Mouse (Mus musculus) limb, embryonic 15.5 days (tissue): ENCODE measurements around the gene Etl4. TPM values are rescaled to one million over a fixed set of nuclear protein-coding genes. Genes with fewer than 3 reads are reported as not detected.

Experiments used
- ATAC-seq: fragments of 200-750 bp; cut with Nextera tagmentation; 2 replicates; pipeline ENCODE4 v1.8.0; 2017; ENCODE audit warnings: low read depth, moderate TSS enrichment; ENCODE audit not compliant: insufficient number of reproducible peaks, low FRiP score, low TSS enrichment
- H3K27ac ChIP-seq: fragments of 300-500 bp; sonication (generic); 2 replicates; pipeline ENCODE4 v1.5.1; 2015; ENCODE audit warnings: moderate library complexity, mild to moderate bottlenecking, inconsistent platforms
- H3K27me3 ChIP-seq: fragments of 300-500 bp; sonication (generic); 2 replicates; pipeline ENCODE4 v1.6.1; 2015; ENCODE audit warnings: inconsistent platforms
- H3K36me3 ChIP-seq: fragments of 300-500 bp; sonication (generic); 2 replicates; pipeline ENCODE4 v1.6.1; 2015; ENCODE audit warnings: inconsistent platforms
- H3K4me1 ChIP-seq: fragments of 300-500 bp; sonication (generic); 2 replicates; pipeline ENCODE4 v1.6.1; 2015; ENCODE audit warnings: inconsistent platforms
- H3K4me2 ChIP-seq: fragments of 300-500 bp; sonication (generic); 2 replicates; pipeline ENCODE4 v1.6.1; 2015; ENCODE audit warnings: mild to moderate bottlenecking, inconsistent platforms
- H3K4me3 ChIP-seq: fragments of 300-500 bp; sonication (generic); 2 replicates; pipeline ENCODE4 v1.5.1; 2015; ENCODE audit warnings: mild to moderate bottlenecking, inconsistent platforms
- H3K9ac ChIP-seq: fragments of 300-500 bp; sonication (generic); 2 replicates; pipeline ENCODE4 v1.6.1; 2015; ENCODE audit warnings: inconsistent platforms
- H3K9me3 ChIP-seq: fragments of 300-500 bp; sonication (generic); 2 replicates; pipeline ENCODE4 v1.6.1; 2016; ENCODE audit warnings: inconsistent platforms
- WGBS: fragments of 180-500 bp; shearing (Covaris S2); methylation state at CpG from one replicate; pipeline ENCODE4 v1.1.7; 2015; 5-methylcytosine and 5-hydroxymethylcytosine counted together
- polyA plus RNA-seq: library from polyadenylated mRNA; unstranded; fragments of >200 nt; fragmentation: Nextera tagmentation; extraction: Ambion mirVana; gene quantifications from 2 replicates; pipeline ENCODE4 v1.2.1, GENCODE M21; 2015

The Etl4 gene
- polyA plus RNA-seq, 1 experiment from 2014 or later = 33.5 TPM

DNA sequence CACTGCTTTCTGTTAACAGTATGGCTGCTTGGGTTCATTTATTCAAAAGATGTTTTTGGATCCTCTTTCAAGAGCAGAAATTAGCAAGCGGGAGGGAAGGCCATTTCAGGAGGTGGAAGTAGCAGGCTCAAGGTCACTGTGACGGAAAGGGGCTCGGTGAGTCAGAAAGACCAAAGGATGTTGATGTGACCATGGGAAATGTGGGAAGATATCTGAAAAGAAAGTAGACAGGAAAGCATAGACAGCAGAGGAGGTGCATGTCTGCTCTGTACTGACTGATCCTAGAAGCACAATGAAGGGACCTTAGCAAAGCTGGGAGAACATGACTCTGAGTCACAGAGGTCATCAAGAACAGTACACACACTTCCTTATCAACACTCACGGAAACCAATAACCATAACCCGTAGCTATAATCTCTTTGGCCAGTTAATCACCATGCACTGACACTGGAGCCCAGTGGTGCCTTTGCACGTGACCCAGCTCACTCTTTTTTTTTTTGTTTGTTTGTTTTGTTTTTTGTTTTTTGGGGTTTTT, 866.7 kb downstream of the Etl4 start:
- no peaks in the 10 kb centered on the region for H3K36me3 ChIP-seq
- 85% methylated on average over 6 of the region's 6 CpGs for WGBS
- no peaks in the 10 kb centered on the region for H3K27me3 ChIP-seq
- no peak overlapping the region for H3K27ac ChIP-seq
- H3K4me2 ChIP-seq = no peak overlapping the region
- no peak overlapping the region for H3K4me3 ChIP-seq
- H3K9ac ChIP-seq = no peak overlapping the region
- no peaks in the 10 kb centered on the region for H3K4me1 ChIP-seq
- no peak for ATAC-seq
- no peaks in the 10 kb centered on the region for H3K9me3 ChIP-seq

DNA sequence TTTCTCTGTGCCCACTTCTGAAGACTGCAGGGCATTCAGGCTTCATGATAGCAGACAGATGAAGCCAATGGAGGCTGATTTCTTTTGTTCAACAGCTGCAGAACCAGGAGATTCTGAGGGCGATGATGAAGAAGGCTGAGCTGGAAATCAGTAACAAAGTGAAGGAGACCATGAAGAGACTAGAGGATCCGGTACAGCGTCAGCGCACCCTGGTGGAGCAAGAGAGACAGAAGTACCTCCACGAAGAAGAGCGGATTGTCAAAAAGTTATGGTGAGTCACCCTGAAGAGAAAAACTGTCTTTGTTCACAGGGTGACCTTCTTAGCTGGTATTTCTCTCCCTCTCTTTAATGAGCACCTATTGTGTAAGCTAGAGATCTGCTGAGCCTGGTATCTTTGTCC, 868.4 kb downstream of the Etl4 start:
- no peaks in the 10 kb centered on the region for H3K36me3 ChIP-seq
- H3K27me3 ChIP-seq = no peaks in the 10 kb centered on the region
- no peak overlapping the region for H3K27ac ChIP-seq
- no peaks in the 10 kb centered on the region for H3K9me3 ChIP-seq
- H3K4me1 ChIP-seq = no peaks in the 10 kb centered on the region
- H3K4me3 ChIP-seq = no peak overlapping the region
- ATAC-seq = no peak
- WGBS = 79% methylated on average over 6 of the region's 6 CpGs
- no peak overlapping the region for H3K4me2 ChIP-seq
- H3K9ac ChIP-seq = no peak overlapping the region

DNA sequence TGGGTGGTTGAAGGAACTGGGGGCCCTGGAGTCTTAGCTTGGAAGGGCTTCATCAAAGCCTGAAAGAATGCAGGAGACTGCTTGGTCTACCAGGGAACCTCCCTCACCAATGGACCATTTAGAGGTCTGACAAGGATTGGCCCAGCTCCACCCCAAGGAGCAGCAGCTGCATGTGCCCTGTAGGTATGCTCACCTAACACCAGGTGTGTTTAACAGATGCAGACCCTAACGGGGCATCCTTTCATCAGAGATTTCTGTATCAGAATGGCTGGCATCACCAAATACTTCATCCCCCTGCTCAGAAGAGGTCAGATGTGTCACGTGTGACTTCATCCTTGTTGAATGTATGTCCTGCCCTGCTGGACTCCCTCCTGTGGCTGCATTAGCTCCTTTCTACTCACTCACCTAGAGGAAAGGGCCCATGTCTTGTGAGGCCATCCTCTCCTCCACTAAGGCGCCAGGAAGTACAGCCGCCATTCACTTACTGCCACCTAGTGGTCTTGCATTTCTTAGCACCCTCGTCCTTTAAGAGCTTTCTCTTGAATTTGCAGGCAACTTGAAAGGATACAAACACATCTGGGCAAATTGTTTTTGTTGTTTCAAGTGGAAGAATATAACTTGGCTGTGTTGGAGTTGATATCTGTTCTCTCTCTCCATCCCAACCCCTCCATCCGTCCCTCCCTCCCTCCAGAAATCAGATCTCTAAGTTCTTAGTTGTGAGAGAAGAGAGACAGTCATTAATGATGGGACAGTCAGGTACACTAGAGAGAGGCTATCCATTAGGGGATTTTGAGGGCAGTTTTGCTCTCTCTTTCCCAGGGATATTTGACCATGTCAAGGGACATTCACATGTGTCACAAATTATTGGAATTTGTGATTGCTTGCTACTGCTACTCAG, 870.2 kb downstream of the Etl4 start:
- no peaks in the 10 kb centered on the region for H3K4me1 ChIP-seq
- H3K36me3 ChIP-seq = peaks cover 6% of the 10 kb centered on the region; the same call in 1 of the 2 replicates
- H3K4me3 ChIP-seq = no peak overlapping the region
- no peak overlapping the region for H3K9ac ChIP-seq
- no peaks in the 10 kb centered on the region for H3K27me3 ChIP-seq
- no peak overlapping the region for H3K27ac ChIP-seq
- no peak overlapping the region for H3K4me2 ChIP-seq
- H3K9me3 ChIP-seq = no peaks in the 10 kb centered on the region
- 0 out of 2 replicates have a peak, but pooled peaks have one; percentile 67 for ATAC-seq
- 35% methylated on average over 6 of the region's 6 CpGs for WGBS

DNA sequence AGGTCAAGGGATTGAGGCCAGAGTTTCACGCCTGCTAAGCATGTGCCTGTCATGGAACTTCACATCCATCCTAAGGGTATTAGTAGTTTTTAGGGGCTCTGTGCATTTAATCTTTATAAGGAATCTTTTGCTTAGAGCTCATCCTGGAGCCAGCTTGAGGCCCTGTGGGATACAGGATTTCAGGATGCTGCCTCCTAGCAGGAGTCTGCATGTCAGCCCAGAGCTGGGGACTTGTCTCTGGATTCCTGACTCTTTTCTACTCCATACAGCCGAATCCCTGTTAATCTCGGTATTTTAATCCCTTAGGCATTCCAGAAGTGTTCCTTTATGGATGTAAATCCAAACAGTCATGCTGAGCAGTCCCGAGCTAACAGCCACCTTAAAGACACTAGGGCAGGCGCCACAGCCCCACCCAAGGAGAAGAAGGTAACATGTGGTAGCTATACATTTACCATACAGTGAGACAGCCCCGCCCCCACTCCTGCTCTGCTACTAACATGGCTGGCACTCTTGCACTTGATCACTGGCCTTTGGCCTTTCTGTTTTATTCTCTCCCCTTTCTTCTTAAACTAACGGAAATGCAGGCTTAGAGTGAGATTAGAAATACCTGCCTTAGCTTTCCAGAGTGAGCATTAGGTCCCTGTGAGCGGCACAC, 891.8 kb downstream of the Etl4 start:
- no peaks in the 10 kb centered on the region for H3K27me3 ChIP-seq
- H3K36me3 ChIP-seq = peaks cover 34% of the 10 kb centered on the region
- H3K9me3 ChIP-seq = no peaks in the 10 kb centered on the region
- no peak overlapping the region for H3K9ac ChIP-seq
- H3K4me3 ChIP-seq = no peak overlapping the region
- no peak overlapping the region for H3K4me2 ChIP-seq
- H3K27ac ChIP-seq = no peak overlapping the region
- 66% methylated on average over 8 of the region's 8 CpGs for WGBS
- no peak for ATAC-seq
- no peaks in the 10 kb centered on the region for H3K4me1 ChIP-seq

DNA sequence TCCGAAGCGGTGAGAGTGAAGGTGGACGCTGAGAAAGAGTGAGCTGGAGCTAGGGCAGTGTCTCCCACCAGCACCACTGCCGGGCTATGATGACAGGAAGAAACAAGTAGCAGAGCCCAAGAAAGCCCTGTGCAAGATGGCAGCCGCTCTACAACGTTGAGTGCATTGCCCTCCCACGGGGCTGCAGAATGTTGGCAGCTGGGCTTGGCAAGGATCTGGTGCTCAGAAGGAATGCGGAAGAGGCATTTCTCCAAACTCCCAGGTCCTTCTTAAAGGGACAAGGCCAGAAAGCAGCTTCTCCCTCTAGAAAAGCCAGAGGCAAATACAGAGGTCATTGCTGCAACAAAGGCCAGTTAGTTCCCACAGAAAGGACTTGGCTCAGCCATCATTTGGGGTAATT, 901.9 kb downstream of the Etl4 start:
- WGBS = 66% methylated on average over 8 of the region's 8 CpGs
- 0 out of 2 replicates have a peak, but pooled peaks cover 3% of the 10 kb centered on the region for H3K4me1 ChIP-seq
- no peak overlapping the region for H3K4me3 ChIP-seq
- H3K9me3 ChIP-seq = no peaks in the 10 kb centered on the region
- ATAC-seq = no peak
- H3K36me3 ChIP-seq = peaks cover 13% of the 10 kb centered on the region; the same call in 1 of the 2 replicates
- H3K9ac ChIP-seq = no peak overlapping the region
- no peak overlapping the region for H3K4me2 ChIP-seq
- no peak overlapping the region for H3K27ac ChIP-seq
- H3K27me3 ChIP-seq = no peaks in the 10 kb centered on the region

DNA sequence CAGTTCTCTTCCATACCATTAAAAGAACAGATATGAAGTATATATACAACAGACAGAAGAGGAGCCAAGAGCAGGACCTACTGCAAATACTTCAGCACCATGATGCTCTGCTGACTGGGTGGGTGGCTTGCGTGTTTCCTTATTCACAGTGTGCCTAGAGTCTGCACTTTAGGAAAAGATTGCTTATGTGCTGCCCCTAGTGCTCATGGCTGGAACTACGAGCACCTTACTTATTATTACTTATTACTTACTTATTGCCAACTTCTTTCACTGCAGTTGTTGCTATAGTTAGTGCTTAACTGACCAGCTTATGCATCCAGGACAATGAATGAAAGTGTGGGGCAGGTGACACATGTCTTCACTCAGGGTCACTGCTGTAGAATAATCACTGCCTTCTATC, 904.4 kb downstream of the Etl4 start:
- H3K27ac ChIP-seq = no peak overlapping the region
- H3K9me3 ChIP-seq = no peaks in the 10 kb centered on the region
- ATAC-seq = no peak
- H3K4me1 ChIP-seq = 0 out of 2 replicates have a peak, but pooled peaks cover 3% of the 10 kb centered on the region
- H3K4me2 ChIP-seq = no peak overlapping the region
- 82% methylated on average over 2 of the region's 2 CpGs for WGBS
- H3K27me3 ChIP-seq = no peaks in the 10 kb centered on the region
- H3K4me3 ChIP-seq = no peak overlapping the region
- no peaks in the 10 kb centered on the region for H3K36me3 ChIP-seq
- H3K9ac ChIP-seq = no peak overlapping the region

DNA sequence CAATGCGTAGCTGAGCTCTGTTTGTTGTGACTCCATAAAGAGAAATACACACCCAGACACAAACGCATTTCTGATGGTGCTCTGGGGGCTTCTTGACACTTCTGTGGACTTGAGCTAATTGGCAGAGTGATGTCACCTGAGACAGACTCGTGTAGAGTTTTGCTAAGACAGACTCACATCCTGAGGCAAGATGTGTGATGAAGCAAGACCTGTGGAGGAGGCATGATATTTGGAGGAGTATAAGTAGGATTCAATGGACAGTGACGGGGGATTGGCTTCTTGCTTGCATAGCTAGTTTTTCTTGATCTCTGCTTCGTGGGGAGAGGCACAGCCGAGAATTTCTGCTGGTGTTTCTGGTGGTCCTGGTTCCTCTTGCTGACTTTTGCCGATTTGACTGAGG, 908.6 kb downstream of the Etl4 start:
- Histone ChIP-seq H3K27me3 (no peaks in the 10 kb centered on the region), H3K4me3 (no peak overlapping the region), H3K9me3 (no peaks in the 10 kb centered on the region), H3K27ac (no peak overlapping the region), H3K4me1 (no peaks in the 10 kb centered on the region), H3K36me3 (no peaks in the 10 kb centered on the region), H3K9ac (no peak overlapping the region), H3K4me2 (no peak overlapping the region)
- WGBS = 77% methylated on average over 7 of the region's 7 CpGs
- ATAC-seq = no peak

DNA sequence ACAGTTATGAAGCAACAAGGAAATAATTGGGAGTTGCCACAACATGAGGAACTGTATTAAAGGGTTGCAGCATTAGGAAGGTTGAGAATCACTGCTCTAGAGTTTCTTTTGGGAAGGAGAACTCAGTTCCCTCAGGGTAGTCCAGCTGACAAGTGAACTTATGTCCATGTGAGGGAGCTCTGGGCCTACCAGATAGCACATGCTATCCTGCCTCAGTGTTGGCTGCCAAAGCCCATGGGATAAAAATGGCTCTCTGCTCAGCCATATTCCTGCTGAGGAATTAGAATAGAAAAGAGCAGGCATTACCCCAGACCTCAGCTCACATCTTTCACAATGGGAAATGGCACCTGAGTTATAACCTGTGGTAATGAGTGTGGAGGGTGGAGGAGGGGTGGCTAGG, 916.7 kb downstream of the Etl4 start:
- Histone ChIP-seq H3K36me3 (no peaks in the 10 kb centered on the region), H3K4me3 (no peak overlapping the region), H3K27me3 (no peaks in the 10 kb centered on the region), H3K9ac (no peak overlapping the region), H3K9me3 (no peaks in the 10 kb centered on the region), H3K27ac (no peak overlapping the region), H3K4me2 (no peak overlapping the region), H3K4me1 (no peaks in the 10 kb centered on the region; the same call in 1 of the 2 replicates)
- no peak for ATAC-seq

DNA sequence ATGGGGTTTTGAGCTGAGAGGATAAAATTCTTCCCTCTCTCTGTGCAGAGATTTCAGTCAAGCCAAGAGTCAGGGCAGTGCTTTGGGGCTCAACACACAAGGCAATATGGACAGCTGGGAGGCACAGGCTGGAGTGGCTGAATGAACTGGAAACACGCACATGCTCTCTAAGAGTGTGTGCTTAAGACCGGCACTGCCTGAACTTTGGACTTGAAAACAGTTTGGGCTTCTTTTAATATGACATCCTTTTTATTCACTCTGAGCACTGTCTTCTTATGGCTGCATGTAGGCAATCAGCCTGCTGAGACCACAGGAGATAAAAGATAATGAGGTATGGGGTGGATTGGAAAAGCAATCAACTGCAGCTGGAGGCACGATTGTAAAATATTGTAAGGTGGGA, 921.3 kb downstream of the Etl4 start:
- WGBS = 42% methylated on average over 3 of the region's 3 CpGs
- Histone ChIP-seq H3K4me3 (no peak overlapping the region), H3K9ac (no peak overlapping the region), H3K36me3 (no peaks in the 10 kb centered on the region), H3K27ac (no peak overlapping the region), H3K4me1 (no peaks in the 10 kb centered on the region; the same call in 1 of the 2 replicates), H3K9me3 (no peaks in the 10 kb centered on the region), H3K4me2 (no peak overlapping the region), H3K27me3 (no peaks in the 10 kb centered on the region)
- ATAC-seq = no peak

DNA sequence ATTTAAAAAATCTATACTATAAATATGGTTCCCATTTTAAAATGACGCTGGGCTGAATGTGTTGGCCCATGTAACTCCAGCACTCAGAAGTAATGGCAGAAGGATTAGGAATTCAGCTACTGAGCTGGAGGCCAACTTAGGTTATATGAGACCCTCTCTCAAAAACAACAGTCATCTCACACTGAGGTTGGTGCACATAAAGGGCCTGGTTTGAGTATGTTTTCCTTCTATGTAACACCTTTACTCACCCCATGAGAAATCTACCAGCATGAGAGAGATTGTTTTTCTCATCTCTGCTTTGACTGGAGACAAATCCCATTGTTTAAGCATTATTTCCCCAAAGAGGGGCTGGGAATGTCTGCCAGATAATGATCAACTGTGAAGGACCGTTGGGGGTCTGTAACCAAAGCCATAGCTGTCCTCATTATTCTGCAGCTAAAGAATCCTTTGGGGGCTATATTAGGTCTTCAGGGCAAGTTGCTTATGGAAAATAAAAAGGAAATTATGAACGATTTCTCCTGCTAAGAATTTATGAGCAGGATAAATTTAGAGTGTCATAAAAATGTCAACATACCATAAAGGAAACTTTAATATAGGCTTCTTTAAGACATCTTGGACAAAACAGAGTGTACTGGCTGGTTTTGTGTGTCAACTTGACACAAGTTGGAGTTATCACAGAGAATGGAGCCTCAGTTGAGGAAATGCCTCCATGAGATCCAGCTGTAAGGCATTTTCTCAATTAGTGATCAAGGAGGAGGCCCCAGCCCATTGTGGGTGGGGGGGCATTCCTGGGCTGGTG, 922.2 kb downstream of the Etl4 start:
- 0 out of 2 replicates have a peak, but pooled peaks have one; percentile 69 for ATAC-seq
- 25% methylated on average over 3 of the region's 3 CpGs for WGBS

DNA sequence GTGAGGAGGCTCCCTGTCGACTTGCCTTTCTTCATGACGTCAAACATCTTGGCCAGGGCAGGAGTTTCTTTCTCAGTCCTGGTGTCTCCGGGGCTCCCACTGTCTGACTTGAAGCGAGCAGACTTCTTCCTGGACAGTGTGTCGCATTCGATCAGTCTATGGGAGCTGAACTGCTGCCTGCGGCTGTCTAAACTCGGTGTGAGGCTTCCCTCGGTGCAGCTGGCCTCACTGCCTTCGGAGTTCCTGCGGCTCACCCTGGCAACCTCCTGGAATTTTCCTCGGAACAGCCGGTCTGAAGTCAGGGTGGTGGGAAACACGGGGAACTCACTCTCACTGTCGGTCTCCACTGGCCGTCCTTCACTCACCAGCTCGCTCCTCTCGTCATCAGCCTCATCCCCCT, 939.8 kb downstream of the Etl4 start:
- Histone ChIP-seq H3K4me3 (no peak overlapping the region), H3K9ac (no peak overlapping the region), H3K27ac (no peak overlapping the region), H3K27me3 (no peaks in the 10 kb centered on the region), H3K36me3 (peaks cover 65% of the 10 kb centered on the region), H3K4me2 (no peak overlapping the region), H3K9me3 (no peaks in the 10 kb centered on the region), H3K4me1 (no peaks in the 10 kb centered on the region)
- no peak for ATAC-seq
- WGBS = 93% methylated on average over 18 of the region's 18 CpGs

More for the DNA sequence above, 922.2 kb downstream of the Etl4 start:
- H3K4me3 ChIP-seq = no peak overlapping the region
- H3K27ac ChIP-seq = peak overlapping the region; percentile 44; the same call in 1 of the 2 replicates
- no peaks in the 10 kb centered on the region for H3K36me3 ChIP-seq
- no peaks in the 10 kb centered on the region; the same call in 1 of the 2 replicates for H3K4me1 ChIP-seq
- no peaks in the 10 kb centered on the region for H3K9me3 ChIP-seq
- H3K9ac ChIP-seq = no peak overlapping the region
- no peaks in the 10 kb centered on the region for H3K27me3 ChIP-seq
- no peak overlapping the region for H3K4me2 ChIP-seq
